Mouse (Mus musculus) spleen, postnatal 4 days (tissue): ENCODE results near the gene Zfp316.

ENCODE experiments used
- DNase-seq, 2 experiments: peaks; one replicate each; pipeline ENCODE4 v3.0.0; 2022; ENCODE audit warnings: low spot score in 2 of 2

Zfp316 gene

GRCm38 (mm10) chr5:143269363-143270150 lies at the start of gene Zfp316:
Zfp316 (minus strand) TSS chr5:143270022.
- DNase-seq: peak; percentile 28 to 71

DNA sequence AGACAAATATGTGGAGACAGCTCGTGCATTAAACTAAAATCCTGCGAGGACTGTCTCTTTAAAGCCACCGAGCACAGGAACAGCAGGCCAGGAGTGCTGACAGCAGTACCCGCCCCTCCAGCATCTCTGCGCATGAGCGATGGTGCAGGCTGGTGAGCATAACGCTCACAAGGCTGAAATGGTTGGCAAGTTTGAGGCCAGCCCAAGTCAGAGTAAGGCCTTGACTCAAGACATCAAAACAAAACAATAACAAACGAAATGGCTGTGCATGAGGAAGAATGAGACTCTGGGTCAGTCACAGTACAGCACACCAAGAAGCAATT lies 47.4 kb upstream of the Zfp316 start:
- no peak for DNase-seq

DNA sequence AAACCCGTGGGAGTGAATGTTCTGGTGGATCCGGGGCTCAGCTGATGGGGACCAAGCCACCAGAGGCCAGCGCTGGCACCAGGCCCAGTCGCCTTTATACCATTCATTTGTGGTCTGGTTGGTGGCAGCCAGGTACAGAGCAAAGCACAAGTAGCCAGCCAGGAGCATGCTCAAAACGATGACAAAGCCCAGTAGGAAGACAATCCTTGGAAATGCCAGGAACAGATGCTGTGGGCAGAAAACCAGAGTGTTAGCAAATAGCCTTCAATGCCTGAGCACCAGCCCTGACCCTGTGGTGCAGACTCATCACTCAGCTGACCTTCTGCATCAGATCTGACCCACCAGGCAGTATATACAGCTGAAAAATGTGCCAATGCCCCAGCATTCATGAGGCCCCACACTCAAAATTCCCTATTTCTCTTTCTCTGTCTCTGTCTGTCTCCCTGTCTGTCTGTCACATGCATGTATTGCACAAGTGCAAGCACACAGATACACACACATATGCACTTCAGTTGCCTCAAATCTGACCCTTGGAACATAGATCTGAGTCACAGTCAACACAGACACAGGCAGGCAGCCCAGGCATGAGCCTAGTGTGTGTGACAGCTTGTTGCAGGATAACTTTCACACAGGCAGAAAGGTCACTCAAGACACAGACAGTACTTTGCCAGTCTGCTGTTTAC lies 46.9 kb upstream of the Zfp316 start:
- DNase-seq: no peak

DNA sequence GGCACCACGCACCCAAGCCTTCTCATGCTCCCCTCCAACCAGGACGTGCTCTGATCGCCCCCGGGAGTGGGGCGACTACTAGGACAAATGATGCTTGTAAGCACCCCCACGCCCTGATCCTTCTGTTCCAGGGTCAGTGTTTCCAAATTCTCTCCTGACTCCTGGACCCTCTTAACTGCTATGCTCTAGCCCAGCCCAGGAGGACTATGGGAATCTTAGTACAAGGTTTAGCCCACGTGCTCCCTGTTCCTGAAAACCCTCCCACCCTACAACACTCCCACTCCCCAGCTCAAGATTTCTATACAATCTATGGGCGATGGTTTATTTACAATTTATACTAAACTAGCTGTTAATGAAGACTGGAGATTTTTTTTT lies 45.7 kb upstream of the Zfp316 start:
- no peak for DNase-seq

GRCm38 (mm10) chr5:143314730-143315513 lies 45.1 kb upstream of the Zfp316 start, which contains the start of gene E130309D02Rik:
E130309D02Rik (minus strand) TSS chr5:143315360.
- peak; percentile 94 to 99 for DNase-seq

- no peak for DNase-seq
Observed at GRCm38 (mm10) chr5:143314183-143314729, 44.4 kb upstream of the Zfp316 start.

DNA sequence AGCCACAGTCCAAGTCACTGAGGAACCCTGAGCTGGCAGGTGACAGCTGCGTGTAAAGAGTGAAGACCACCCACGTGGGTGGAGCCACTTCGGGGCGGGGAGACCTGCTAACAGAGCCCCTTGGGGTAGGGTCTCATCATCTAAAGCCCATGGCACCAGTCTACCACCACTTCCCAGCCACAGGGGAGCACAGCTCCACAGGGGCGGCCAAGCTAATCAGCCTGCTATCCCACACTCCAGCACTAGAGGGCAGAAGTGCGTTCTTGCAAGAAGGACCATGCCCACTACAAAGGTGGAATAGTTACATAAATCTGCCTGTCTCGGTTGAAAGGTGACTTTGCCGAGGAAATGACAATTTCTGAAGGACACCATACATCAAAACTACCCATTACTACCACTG lies 42.1 kb upstream of the Zfp316 start:
- peak; percentile 87 to 96 for DNase-seq

GRCm38 (mm10) chr5:143309916-143310315 lies 40.1 kb upstream of the Zfp316 start:
- DNase-seq: no peak

DNA sequence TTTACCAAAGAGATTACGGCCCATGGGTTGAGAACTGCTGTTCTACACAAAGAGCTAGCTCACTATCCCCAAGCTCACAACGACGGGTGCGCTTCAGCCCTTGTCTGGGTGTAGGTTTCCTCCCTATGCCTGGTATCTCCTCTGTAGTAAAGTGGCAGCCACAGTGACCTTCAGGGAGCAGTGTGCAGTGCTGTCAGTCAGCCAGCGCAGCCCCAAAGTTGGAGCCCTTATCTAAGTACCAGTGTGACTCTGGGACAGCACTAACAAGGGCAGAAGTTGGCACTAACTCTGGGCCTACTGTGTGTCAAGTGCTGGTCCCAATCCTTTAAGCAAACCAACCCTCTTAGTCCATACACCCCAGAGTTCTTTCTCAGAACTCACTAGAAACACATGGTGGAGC lies 39.0 kb upstream of the Zfp316 start:
- no peak for DNase-seq

- DNase-seq: no peak
Observed at GRCm38 (mm10) chr5:143304251-143304650, 34.4 kb upstream of the Zfp316 start.

- DNase-seq: no peak
Observed at GRCm38 (mm10) chr5:143301296-143301695, 31.5 kb upstream of the Zfp316 start.

- peak; percentile 60 to 86 for DNase-seq
Observed at GRCm38 (mm10) chr5:143299686-143300085, 29.9 kb upstream of the Zfp316 start.

DNA sequence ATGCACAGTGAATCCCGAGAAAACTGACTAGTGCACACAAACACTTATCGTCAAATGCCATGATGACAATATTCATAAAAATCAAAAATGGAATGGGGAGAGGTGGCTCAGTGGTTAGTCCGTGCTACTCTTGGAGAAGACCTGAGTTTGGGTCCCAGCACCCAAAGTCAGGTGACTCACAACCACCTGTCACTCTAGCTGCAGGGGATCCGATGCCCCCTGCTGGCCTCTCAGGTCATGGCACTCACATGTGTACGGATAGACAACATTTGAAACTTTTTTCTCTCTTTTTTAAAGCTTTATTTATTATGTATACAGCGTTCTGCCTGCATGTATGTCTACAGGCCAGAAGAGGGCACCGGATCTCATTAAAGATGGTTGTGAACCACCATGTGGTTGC lies 28.6 kb upstream of the Zfp316 start:
- DNase-seq: no peak

DNA sequence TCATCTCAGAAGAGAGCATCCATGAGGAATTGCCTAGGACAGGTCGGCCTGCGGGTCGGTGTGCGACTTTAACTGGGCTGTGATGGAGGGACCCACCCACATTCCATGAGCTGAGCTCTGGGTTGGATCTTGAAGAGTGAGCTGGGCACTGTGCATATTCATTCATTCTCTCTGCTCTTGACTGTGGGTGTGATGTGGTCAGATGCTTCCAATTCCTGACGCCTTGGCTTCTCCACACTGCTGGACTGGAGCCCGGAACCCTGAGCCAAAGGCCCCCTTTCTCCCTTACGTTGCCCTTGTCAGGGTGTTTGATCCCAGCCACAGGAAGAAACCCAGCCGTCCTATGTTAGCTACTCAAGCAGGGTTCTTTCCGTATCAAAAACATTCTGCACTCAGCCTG lies 28.2 kb upstream of the Zfp316 start:
- no peak for DNase-seq

GRCm38 (mm10) chr5:143295330-143295729 lies 25.5 kb upstream of the Zfp316 start:
- DNase-seq: no peak

DNA sequence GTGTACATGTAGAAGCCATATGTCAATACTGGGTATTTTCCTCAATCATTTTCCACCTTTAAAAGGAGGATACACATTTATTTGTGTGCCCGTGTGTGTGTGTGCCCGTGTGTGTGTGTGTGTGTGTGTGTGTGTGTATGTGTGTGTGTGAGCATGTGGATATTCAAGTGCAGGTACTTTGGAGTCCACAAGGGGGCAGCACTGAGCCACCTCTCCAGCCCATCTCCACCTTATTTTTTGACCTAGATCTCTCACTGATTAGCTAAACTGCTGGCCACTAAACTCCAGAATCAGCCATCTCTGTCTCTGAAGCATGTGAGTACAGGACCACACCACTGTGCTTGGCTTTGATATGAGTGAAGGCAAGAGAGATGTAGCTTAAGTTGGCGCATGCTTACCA lies 25.0 kb upstream of the Zfp316 start:
- no peak for DNase-seq

- no peak for DNase-seq
Observed at GRCm38 (mm10) chr5:143293404-143293803, 23.6 kb upstream of the Zfp316 start, which contains the start of gene Zfp853. Zfp853 (minus strand) TSS chr5:143293623.

DNA sequence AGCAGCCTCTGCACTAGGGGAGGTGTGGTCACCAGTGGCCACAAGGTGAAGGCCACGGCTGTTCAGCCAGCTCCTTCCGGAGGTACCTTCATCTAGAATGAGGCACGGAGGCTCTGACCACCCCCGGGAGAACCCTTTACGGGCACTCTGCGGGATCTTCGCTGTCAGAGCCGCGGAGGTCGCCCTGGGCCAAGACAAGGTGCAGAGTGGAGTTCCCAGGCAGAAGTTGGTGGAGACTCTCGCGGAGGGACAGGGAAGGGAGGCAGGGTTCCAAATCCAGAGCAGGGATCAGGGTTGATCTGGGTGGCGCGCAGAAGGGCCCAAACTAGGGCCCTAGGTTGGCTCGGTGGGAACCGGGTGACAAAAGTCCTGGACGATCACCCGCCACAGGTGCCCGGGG lies 23.1 kb upstream of the Zfp316 start:
- DNase-seq: no peak

DNA sequence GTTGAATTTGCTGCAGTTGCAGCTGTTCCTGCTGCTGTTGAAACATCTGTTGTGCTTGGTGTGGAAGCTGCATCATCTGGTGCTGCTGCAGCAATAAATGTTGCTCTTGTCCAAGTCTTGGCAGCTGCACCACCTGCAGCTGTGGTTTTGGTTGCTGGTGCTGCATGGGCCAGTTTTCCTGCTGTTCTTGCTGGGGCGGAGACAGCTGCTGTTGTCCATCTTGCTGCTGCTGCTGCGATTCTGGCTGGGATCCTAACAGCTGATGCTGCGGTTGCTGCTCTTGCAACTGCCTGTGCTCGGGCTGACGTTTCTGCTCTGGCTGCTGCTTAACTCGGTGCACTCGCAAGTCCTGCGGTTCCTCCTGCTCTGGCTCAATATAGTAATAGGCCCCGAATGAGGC lies 19.5 kb upstream of the Zfp316 start:
- DNase-seq: no peak

DNA sequence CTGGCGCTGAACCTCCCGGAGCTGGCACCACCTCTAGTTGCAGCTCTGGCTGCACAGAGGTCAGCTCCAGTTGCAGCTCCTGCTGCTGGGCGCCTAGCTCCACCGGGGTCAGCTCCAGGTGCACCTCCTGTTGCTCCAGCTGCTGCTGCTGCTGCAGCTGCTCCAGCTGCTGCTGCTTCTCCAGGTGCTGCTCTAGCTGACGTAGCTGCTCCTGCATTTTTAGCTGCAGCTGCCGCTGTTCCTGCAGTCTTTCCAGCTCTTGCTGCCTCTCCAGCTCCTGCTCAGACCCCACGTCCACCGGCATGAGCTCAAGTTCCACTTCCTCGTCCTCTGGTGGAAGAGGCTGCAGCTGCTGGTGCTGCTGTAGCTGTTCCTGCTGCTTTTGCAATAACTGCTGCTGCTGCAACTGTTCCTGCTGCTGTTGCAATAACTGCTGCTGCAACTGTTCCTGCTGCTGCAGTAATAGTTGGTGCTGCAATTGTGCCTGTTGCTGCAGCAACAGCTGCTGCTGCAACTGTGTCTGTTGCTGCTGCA lies 18.6 kb upstream of the Zfp316 start:
- no peak for DNase-seq

GRCm38 (mm10) chr5:143287774-143288328 lies 18.0 kb upstream of the Zfp316 start:
- DNase-seq: no peak

- DNase-seq: no peak
Observed at GRCm38 (mm10) chr5:143284762-143285161, 14.9 kb upstream of the Zfp316 start.
